In the genomic region with DNA sequence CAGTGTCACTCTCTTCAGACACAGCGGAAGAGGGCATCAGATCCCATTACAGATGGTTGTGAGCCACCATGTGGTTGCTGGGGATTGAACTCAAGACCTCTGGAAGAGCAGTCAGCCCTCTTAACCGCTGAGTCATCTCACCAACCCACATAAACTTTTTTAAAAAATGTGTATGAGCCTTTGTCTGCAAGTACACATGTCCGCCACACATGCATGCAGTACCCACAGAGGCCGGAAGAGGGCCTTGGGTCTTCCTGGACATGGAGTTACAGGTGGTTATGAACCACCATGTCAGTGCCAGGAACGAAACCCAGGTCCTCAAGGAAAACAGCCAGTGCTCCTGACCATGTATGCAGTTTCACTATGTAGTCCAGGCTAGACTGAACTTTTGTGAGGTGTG, we compare ENCODE assay signal across 16 mouse cellular contexts. TPM values are rescaled to one million over a fixed set of nuclear protein-coding genes. Genes with fewer than 3 reads are reported as not detected.
DNase-seq lines count a peak whose midpoint lies in the region; ATAC-seq and TF ChIP-seq lines count a peak whose summit lies in the region.
"Had no signal": no experiment of that assay in that cellular context is flagged by ENCODE, and none has a peak within 500 bp of the region (broad histone marks: within the 10 kb centered on the region; RNA-seq: fewer than 3 reads in every experiment).

No protein-coding gene starts in this region.

- no peak overlapping the region for H3K9ac ChIP-seq in hindbrain, embryonic 13.5 days
- H3K9ac ChIP-seq in hindbrain, embryonic 14.5 days: no peak overlapping the region
- peak overlapping the region; percentile 80 for H3K9ac ChIP-seq in ES-E14 (ENCODE audit: insufficient read depth, low read depth, low read length, poor library complexity, severe bottlenecking)
- H3K9ac ChIP-seq in midbrain, embryonic 14.5 days (replicated peaks; ENCODE audit: low read length): no peak overlapping the region
- H3K9ac ChIP-seq: limb, embryonic 12.5 days had no signal

- no peak for DNase-seq in hindbrain, embryonic 14.5 days (ENCODE audit: low spot score)
- peak; percentile 51 for DNase-seq in 3T3-L1 (ENCODE audit: low read depth, low spot score)
- peak; percentile 79 for DNase-seq in ES-E14 (ENCODE audit: low read depth, low spot score)
- peak; percentile 24 for DNase-seq in c-Kit-positive CD71-positive TER-119-positive erythroid progenitor cells, embryonic 14.5 days (ENCODE audit: low spot score)
- DNase-seq in midbrain, embryonic 14.5 days: no peak
- no peak for DNase-seq in cerebellum, adult 11-12 months
- no peak for DNase-seq in kidney, adult 8-10 months
- DNase-seq: adrenal gland, postnatal 14 days; heart, adult 2 months; lung, adult 2 months; right cerebral cortex, postnatal 25 days had no signal

- no peaks in the 10 kb centered on the region for H3K27me3 ChIP-seq in hindbrain, embryonic 13.5 days
- no peaks in the 10 kb centered on the region for H3K27me3 ChIP-seq in hindbrain, embryonic 14.5 days (ENCODE audit: control insufficient read depth, insufficient read depth, low read length)
- no peaks in the 10 kb centered on the region for H3K27me3 ChIP-seq in midbrain, embryonic 14.5 days (ENCODE audit: control insufficient read depth, insufficient read depth, low read length)
- H3K27me3 ChIP-seq: limb, embryonic 12.5 days had no signal

- H3K36me3 ChIP-seq in hindbrain, embryonic 13.5 days: no peaks in the 10 kb centered on the region
- no peaks in the 10 kb centered on the region for H3K36me3 ChIP-seq in hindbrain, embryonic 14.5 days (replicated peaks; ENCODE audit: control insufficient read depth, insufficient read depth)
- no peaks in the 10 kb centered on the region; the same call in 1 of the 2 replicates for H3K36me3 ChIP-seq in ES-E14 (ENCODE audit: control insufficient read depth, insufficient read depth, low read length, poor library complexity, severe bottlenecking)
- no peaks in the 10 kb centered on the region for H3K36me3 ChIP-seq in midbrain, embryonic 14.5 days (ENCODE audit: control insufficient read depth, insufficient read depth, low read length)
- H3K36me3 ChIP-seq: embryonic facial prominence, embryonic 10.5 days; limb, embryonic 12.5 days had no signal

- no peak overlapping the region for H3K4me3 ChIP-seq in hindbrain, embryonic 13.5 days
- H3K4me3 ChIP-seq in hindbrain, embryonic 14.5 days (replicated peaks; ENCODE audit: low read length): no peak overlapping the region
- H3K4me3 ChIP-seq in ES-E14 (ENCODE audit: insufficient read depth in 1 of 2, low read depth in 1 of 2, low read length in 2 of 2, poor library complexity in 1 of 2, severe bottlenecking in 1 of 2): peak overlapping the region; percentile 37 to 56
- H3K4me3 ChIP-seq in midbrain, embryonic 14.5 days (replicated peaks; ENCODE audit: low read depth, low read length): no peak overlapping the region
- H3K4me3 ChIP-seq: embryonic facial prominence, embryonic 10.5 days; heart, adult 2 months; left cerebral cortex, adult 2 months; limb, embryonic 12.5 days had no signal

- peaks cover 14% of the 10 kb centered on the region for H3K4me1 ChIP-seq in hindbrain, embryonic 13.5 days (replicated peaks)
- H3K4me1 ChIP-seq in hindbrain, embryonic 14.5 days (replicated peaks; ENCODE audit: control insufficient read depth, insufficient read depth, low read length): peaks cover 6% of the 10 kb centered on the region; the same call in 1 of the 2 replicates
- H3K4me1 ChIP-seq in ES-E14 (ENCODE audit: control insufficient read depth in 2 of 2, insufficient read depth in 2 of 2, low read length in 2 of 2, poor library complexity in 1 of 2): peaks cover 13 to 20% of the 10 kb centered on the region in 2 experiments
- peaks cover 8% of the 10 kb centered on the region for H3K4me1 ChIP-seq in midbrain, embryonic 14.5 days (ENCODE audit: control insufficient read depth, insufficient read depth, low read length)
- H3K4me1 ChIP-seq: limb, embryonic 12.5 days had no signal

- 96% methylated on average over 5 of the region's 5 CpGs for WGBS in hindbrain, embryonic 13.5 days
- 94% methylated on average over 5 of the region's 5 CpGs for WGBS in hindbrain, embryonic 14.5 days
- 95% methylated on average over 5 of the region's 5 CpGs for WGBS in midbrain, embryonic 14.5 days

- no peaks in the 10 kb centered on the region for H3K9me3 ChIP-seq in hindbrain, embryonic 13.5 days
- H3K9me3 ChIP-seq in hindbrain, embryonic 14.5 days (ENCODE audit: control insufficient read depth, low read length): no peaks in the 10 kb centered on the region
- no peaks in the 10 kb centered on the region for H3K9me3 ChIP-seq in ES-E14 (ENCODE audit: control insufficient read depth, insufficient read depth, low read depth, low read length)
- no peaks in the 10 kb centered on the region for H3K9me3 ChIP-seq in midbrain, embryonic 14.5 days (ENCODE audit: control insufficient read depth, low read length)
- H3K9me3 ChIP-seq: embryonic facial prominence, embryonic 10.5 days; limb, embryonic 12.5 days had no signal

- H3K4me2 ChIP-seq in hindbrain, embryonic 13.5 days: no peak overlapping the region
- no peak overlapping the region for H3K4me2 ChIP-seq in hindbrain, embryonic 14.5 days (replicated peaks)
- H3K4me2 ChIP-seq in midbrain, embryonic 14.5 days (ENCODE audit: low read length): no peak overlapping the region
- H3K4me2 ChIP-seq: limb, embryonic 12.5 days had no signal

- no peak for ATAC-seq in hindbrain, embryonic 13.5 days (ENCODE audit: low FRiP score)
- ATAC-seq in hindbrain, embryonic 14.5 days (ENCODE audit: low FRiP score): no peak
- ATAC-seq in midbrain, embryonic 14.5 days (ENCODE audit: low FRiP score, low TSS enrichment): no peak

- in situ Hi-C loops in ES-E14 (cut with MboI; ENCODE audit: low sequenced_read_pairs in 2 of 2, unreplicated experiment in 2 of 2): no loop called here

- H3K27ac ChIP-seq in hindbrain, embryonic 13.5 days: peak overlapping the region; percentile 78; the same call in 1 of the 2 replicates
- no peak overlapping the region for H3K27ac ChIP-seq in hindbrain, embryonic 14.5 days
- peak overlapping the region; percentile 98 for H3K27ac ChIP-seq in ES-E14 (ENCODE audit: insufficient read depth, low read depth, low read length, poor library complexity, severe bottlenecking)
- H3K27ac ChIP-seq in midbrain, embryonic 14.5 days (replicated peaks; ENCODE audit: low read depth, low read length): no peak overlapping the region; the same call in 1 of the 2 replicates
- H3K27ac ChIP-seq: embryonic facial prominence, embryonic 10.5 days; heart, adult 2 months; limb, embryonic 12.5 days; macrophage had no signal

TF ChIP-seq in ES-E14, 5 proteins besides CTCF, POLR2A, EP300 and RAD21:
- peak; percentile 60; the same call in 1 of the 2 replicates for TF ChIP-seq MAFK (IDR thresholded peaks at IDR 0.05; ENCODE audit: insufficient read depth, low read depth, low read length)
- TF ChIP-seq HCFC1 (IDR thresholded peaks at IDR 0.05; ENCODE audit: borderline replicate concordance, insufficient read depth, low read length): 0 out of 2 replicates have a peak, but pooled peaks have one; percentile 23
- no peak for TF ChIP-seq CHD2 (IDR thresholded peaks at IDR 0.05; ENCODE audit: low read depth, low read length)
- no peak for TF ChIP-seq ZC3H11A (IDR thresholded peaks at IDR 0.05; ENCODE audit: borderline replicate concordance, low read depth, low read length)
- no peak for TF ChIP-seq ZNF384 (IDR thresholded peaks at IDR 0.05; ENCODE audit: low read depth, low read length)

RNA-seq across cellular contexts. Expression of gene Spats1, which starts 17.7 kb away (rescaled TPM):
- polyA plus RNA-seq in hindbrain, embryonic 13.5 days (2015; fragmentation: Nextera tagmentation; extraction: Ambion mirVana): 2.0 and 2.1 TPM in 2 replicates
- polyA plus RNA-seq in hindbrain, embryonic 14.5 days (2014; fragmentation: Nextera tagmentation; extraction: Ambion mirVana): 1.5 and 2.2 TPM in 2 replicates
- 8.5 and 9.7 TPM in 2 replicates for total RNA-seq in ES-E14 (2012; rRNA removed)
- polyA plus RNA-seq in midbrain, embryonic 14.5 days (2014; fragmentation: Nextera tagmentation; extraction: Ambion mirVana): 2.1 and 3.1 TPM in 2 replicates
- total RNA-seq: adrenal gland, postnatal 14 days had no signal
- polyA plus RNA-seq: heart, adult 2 months; macrophage had no signal

RNA-seq across cellular contexts. Expression of gene Cdc5l, which starts 23.9 kb away (rescaled TPM):
- polyA plus RNA-seq in hindbrain, embryonic 13.5 days (2015; fragmentation: Nextera tagmentation; extraction: Ambion mirVana): 67.9 and 68.7 TPM in 2 replicates
- 64.7 and 67.0 TPM in 2 replicates for polyA plus RNA-seq in hindbrain, embryonic 14.5 days (2014; fragmentation: Nextera tagmentation; extraction: Ambion mirVana)
- total RNA-seq in ES-E14 (2012; rRNA removed): 116 and 125 TPM in 2 replicates
- 60.0 and 69.9 TPM in 2 replicates for polyA plus RNA-seq in midbrain, embryonic 14.5 days (2014; fragmentation: Nextera tagmentation; extraction: Ambion mirVana)

RNA-seq across cellular contexts. Expression of gene Aars2, which starts 49.2 kb away (rescaled TPM):
- polyA plus RNA-seq in hindbrain, embryonic 13.5 days (2015; fragmentation: Nextera tagmentation; extraction: Ambion mirVana): 17.4 and 19.1 TPM in 2 replicates
- 15.2 and 15.8 TPM in 2 replicates for polyA plus RNA-seq in hindbrain, embryonic 14.5 days (2014; fragmentation: Nextera tagmentation; extraction: Ambion mirVana)
- total RNA-seq in ES-E14 (2012; rRNA removed): 36.6 and 60.9 TPM in 2 replicates
- polyA plus RNA-seq in midbrain, embryonic 14.5 days (2014; fragmentation: Nextera tagmentation; extraction: Ambion mirVana): 13.6 and 14.8 TPM in 2 replicates

Comparison
In these comparisons a context has a peak if more than half of its experiments do, and no peak if none do; other contexts are left out.
1. H3K27ac ChIP-seq: peak in hindbrain, embryonic 13.5 days (single experiment) and ES-E14 (single experiment); none in hindbrain, embryonic 14.5 days (single experiment) and midbrain, embryonic 14.5 days (single experiment).
2. H3K4me3 ChIP-seq: peak in ES-E14 (2 of 2); none in hindbrain, embryonic 13.5 days (single experiment), hindbrain, embryonic 14.5 days (single experiment) and midbrain, embryonic 14.5 days (single experiment).
3. DNase-seq: peak in 3T3-L1 (single experiment), ES-E14 (single experiment) and c-Kit-positive CD71-positive TER-119-positive erythroid progenitor cells, embryonic 14.5 days (single experiment); none in hindbrain, embryonic 14.5 days (single experiment), midbrain, embryonic 14.5 days (single experiment), cerebellum, adult 11-12 months (single experiment) and kidney, adult 8-10 months (0 of 2).